ENCODE assay signal across 24 mouse cellular contexts in genomic region chr10:99951718-99952117, GRCm38 (mm10).
DNase-seq lines count a peak whose midpoint lies in the region; ATAC-seq and TF ChIP-seq lines count a peak whose summit lies in the region.
"Had no signal": no experiment of that assay in that cellular context is flagged by ENCODE, and none has a peak within 500 bp of the region (broad histone marks: within the 10 kb centered on the region; RNA-seq: fewer than 3 reads in every experiment).

No protein-coding gene starts in this region.

- TF ChIP-seq POLR2A in heart, adult 2 months (IDR thresholded peaks at IDR 0.05; ENCODE audit: insufficient read depth, low read depth, low read length), result no peak

- H3K27me3 ChIP-seq in heart, adult 2 months (ENCODE audit: control insufficient read depth, insufficient read depth, low read length), result no peaks in the 10 kb centered on the region
- H3K27me3 ChIP-seq in kidney, embryonic 14.5 days (ENCODE audit: control insufficient read depth, insufficient read depth, low read length), result no peaks in the 10 kb centered on the region
- H3K27me3 ChIP-seq in C2C12 (ENCODE audit: control insufficient read depth, insufficient read depth, insufficient read length), result no peaks in the 10 kb centered on the region
- H3K27me3 ChIP-seq in midbrain, embryonic 11.5 days (ENCODE audit: control insufficient read depth, insufficient read depth, low read length), result no peaks in the 10 kb centered on the region
- H3K27me3 ChIP-seq: forebrain, embryonic 12.5 days; limb, embryonic 13.5 days; liver, embryonic 12.5 days; midbrain, embryonic 13.5 days had no signal

- peaks cover 3% of the 10 kb centered on the region for H3K4me1 ChIP-seq in heart, adult 2 months (ENCODE audit: control insufficient read depth, insufficient read depth, low read length)
- no peaks in the 10 kb centered on the region for H3K4me1 ChIP-seq in kidney, embryonic 14.5 days (ENCODE audit: control insufficient read depth, insufficient read depth, low read length)
- H3K4me1 ChIP-seq in brown adipose tissue, adult 24 weeks (ENCODE audit: control insufficient read depth, insufficient read depth, insufficient read length, low read length), result peaks cover 5% of the 10 kb centered on the region; the same call in 1 of the 2 replicates
- no peaks in the 10 kb centered on the region for H3K4me1 ChIP-seq in midbrain, embryonic 11.5 days (ENCODE audit: control insufficient read depth, insufficient read depth, low read length)
- H3K4me1 ChIP-seq: forebrain, embryonic 12.5 days; hindbrain, embryonic 13.5 days; limb, embryonic 13.5 days; liver, embryonic 12.5 days; midbrain, embryonic 13.5 days had no signal

- ATAC-seq in kidney, embryonic 14.5 days (ENCODE audit: low FRiP score, low TSS enrichment), result no peak
- ATAC-seq in midbrain, embryonic 11.5 days (ENCODE audit: low FRiP score), result no peak
- ATAC-seq: activated CD4-positive, CD25-positive, alpha-beta regulatory T cell, adult 4 months; inflammation-experienced regulatory T-cells, adult 6 months; liver, embryonic 12.5 days; midbrain, embryonic 13.5 days had no signal

- peak overlapping the region; percentile 70 for H3K27ac ChIP-seq in heart, adult 2 months
- no peak overlapping the region for H3K27ac ChIP-seq in kidney, embryonic 14.5 days (ENCODE audit: low read depth, low read length)
- peak overlapping the region; percentile 85 for H3K27ac ChIP-seq in brown adipose tissue, adult 24 weeks (replicated peaks; ENCODE audit: low read depth, low read length)
- H3K27ac ChIP-seq in midbrain, embryonic 11.5 days (ENCODE audit: low read depth, low read length), result no peak overlapping the region
- H3K27ac ChIP-seq: forebrain, embryonic 12.5 days; hindbrain, embryonic 13.5 days; limb, embryonic 13.5 days; liver, embryonic 12.5 days; midbrain, embryonic 13.5 days; stomach, postnatal 0 days had no signal

- H3K36me3 ChIP-seq in heart, adult 2 months (ENCODE audit: control insufficient read depth, insufficient read depth, low read length), result no peaks in the 10 kb centered on the region
- H3K36me3 ChIP-seq in kidney, embryonic 14.5 days (ENCODE audit: control insufficient read depth, insufficient read depth, low read length), result no peaks in the 10 kb centered on the region
- no peaks in the 10 kb centered on the region for H3K36me3 ChIP-seq in C2C12 (ENCODE audit: control insufficient read depth, insufficient read depth)
- H3K36me3 ChIP-seq in midbrain, embryonic 11.5 days (ENCODE audit: control insufficient read depth, insufficient read depth, low read length), result no peaks in the 10 kb centered on the region
- H3K36me3 ChIP-seq: forebrain, embryonic 12.5 days; hindbrain, embryonic 13.5 days; limb, embryonic 13.5 days; liver, embryonic 12.5 days; midbrain, embryonic 13.5 days had no signal

- no peak overlapping the region for H3K4me2 ChIP-seq in kidney, embryonic 14.5 days (replicated peaks; ENCODE audit: low read depth, low read length)
- no peak overlapping the region for H3K4me2 ChIP-seq in midbrain, embryonic 11.5 days
- H3K4me2 ChIP-seq: forebrain, embryonic 12.5 days; hindbrain, embryonic 13.5 days; limb, embryonic 13.5 days; liver, embryonic 12.5 days; lung, embryonic 14.5 days; midbrain, embryonic 13.5 days had no signal

- TF ChIP-seq CTCF in heart, adult 2 months (IDR thresholded peaks at IDR 0.05), result no peak
- TF ChIP-seq CTCF in C2C12 (IDR thresholded peaks at IDR 0.05; ENCODE audit: control insufficient read depth, insufficient read depth, insufficient read length), result no peak

- no peaks in the 10 kb centered on the region for H3K9me3 ChIP-seq in kidney, embryonic 14.5 days (ENCODE audit: control insufficient read depth, low read length)
- no peaks in the 10 kb centered on the region for H3K9me3 ChIP-seq in midbrain, embryonic 11.5 days (ENCODE audit: control insufficient read depth, low read length)
- H3K9me3 ChIP-seq: forebrain, embryonic 12.5 days; hindbrain, embryonic 13.5 days; limb, embryonic 13.5 days; liver, embryonic 12.5 days; midbrain, embryonic 13.5 days had no signal

- H3K9ac ChIP-seq in heart, adult 2 months (ENCODE audit: low read depth, low read length), result no peak overlapping the region
- H3K9ac ChIP-seq in kidney, embryonic 14.5 days (ENCODE audit: low read depth, low read length), result no peak overlapping the region
- no peak overlapping the region for H3K9ac ChIP-seq in midbrain, embryonic 11.5 days (ENCODE audit: low read length)
- H3K9ac ChIP-seq: forebrain, embryonic 12.5 days; hindbrain, embryonic 13.5 days; limb, embryonic 13.5 days; liver, embryonic 12.5 days; lung, embryonic 14.5 days; midbrain, embryonic 13.5 days had no signal

- intact Hi-C loops in heart, adult 2 months (cut with DNase I), result loop anchor here (2.0 to 5.0 kb wide), 4 partner anchors 66 to 216 kb away; partner anchors contain the start of gene Kitl
- intact Hi-C loops in left cerebral cortex, postnatal 14 days (cut with DNase I), result no loop called here

- H3K79me3 ChIP-seq in C2C12 (ENCODE audit: low read depth), result no peaks in the 10 kb centered on the region

- H3K79me2 ChIP-seq in heart, adult 2 months (replicated peaks; ENCODE audit: control insufficient read depth, insufficient read depth, low read length), result no peaks in the 10 kb centered on the region
- H3K79me2 ChIP-seq in C2C12 (ENCODE audit: control insufficient read depth, insufficient read depth), result no peaks in the 10 kb centered on the region

- H3K4me3 ChIP-seq in heart, adult 2 months, result peak overlapping the region; percentile 17
- H3K4me3 ChIP-seq in kidney, embryonic 14.5 days (ENCODE audit: low read length), result no peak overlapping the region
- H3K4me3 ChIP-seq in C2C12 (ENCODE audit: insufficient read depth, poor library complexity, severe bottlenecking), result no peak overlapping the region
- no peak overlapping the region for H3K4me3 ChIP-seq in brown adipose tissue, adult 24 weeks (ENCODE audit: insufficient read depth, low read depth, low read length)
- no peak overlapping the region for H3K4me3 ChIP-seq in midbrain, embryonic 11.5 days (ENCODE audit: low read depth, low read length)
- H3K4me3 ChIP-seq: erythroblast, embryonic 14.5 days; forebrain, embryonic 12.5 days; hindbrain, embryonic 13.5 days; limb, embryonic 13.5 days; liver, embryonic 12.5 days; midbrain, embryonic 13.5 days had no signal

- no peak for DNase-seq in heart, adult 2 months
- DNase-seq in heart, postnatal 4 days, result no peak
- peak; percentile 18 for DNase-seq in kidney, adult 9 months
- DNase-seq in left cerebral cortex, postnatal 14 days (ENCODE audit: low spot score in 2 of 2), result no peak
- no peak for DNase-seq in midbrain, embryonic 11.5 days (ENCODE audit: low spot score, missing footprints)
- DNase-seq: adrenal gland, postnatal 10 days; B cell, adult 2 months; cerebellum, postnatal 10 days; kidney, postnatal 25 days; lung, embryonic 14.5 days; thymus, adult 2 months; thymus, postnatal 4 days had no signal

- no peak overlapping the region for H3ac ChIP-seq in C2C12 (ENCODE audit: control insufficient read depth, insufficient read length, low read depth)

- TF ChIP-seq EP300 in heart, adult 2 months (IDR thresholded peaks at IDR 0.05; ENCODE audit: insufficient read depth, low read depth, low read length), result no peak

- WGBS in heart, adult 2 months, result 33% methylated on average over 4 of the region's 4 CpGs
- 82% methylated on average over 4 of the region's 4 CpGs for WGBS in kidney, embryonic 14.5 days
- 83% methylated on average over 4 of the region's 4 CpGs for WGBS in midbrain, embryonic 11.5 days

TF ChIP-seq in C2C12, 6 proteins besides CTCF, POLR2A, EP300 and RAD21:
- peak; percentile 8 for TF ChIP-seq FOSL1 (IDR thresholded peaks at IDR 0.05; ENCODE audit: insufficient read depth, low read length, poor library complexity, severe bottlenecking)
- TF ChIP-seq MAX (IDR thresholded peaks at IDR 0.05), result no peak
TF ChIP-seq in C2C12: peak in this region for 1.

Comparison
In these comparisons a context has a peak if more than half of its experiments do, and no peak if none do; other contexts are left out.
1. H3K27ac ChIP-seq: peak in heart, adult 2 months (single experiment) and brown adipose tissue, adult 24 weeks (single experiment); none in kidney, embryonic 14.5 days (single experiment) and midbrain, embryonic 11.5 days (single experiment).